Mouse (Mus musculus): ENCODE measurements around the gene Htr2c. TPM values are rescaled to one million over a fixed set of nuclear protein-coding genes. Genes with fewer than 3 reads are reported as not detected.

Htr2c gene
- polyA plus RNA-seq, 1 experiment: not detected

- Histone ChIP-seq H3K79me3 (ENCODE audit: low read depth) (no peaks in the 10 kb centered on the region), H3K79me2 (ENCODE audit: control insufficient read depth, insufficient read depth) (no peaks in the 10 kb centered on the region), H3ac (ENCODE audit: control insufficient read depth, insufficient read length, low read depth) (no peak overlapping the region), H3K36me3 (ENCODE audit: control insufficient read depth, insufficient read depth) (no peaks in the 10 kb centered on the region), H3K27me3 (ENCODE audit: control insufficient read depth, insufficient read depth, insufficient read length) (no peaks in the 10 kb centered on the region), H3K4me3 (ENCODE audit: insufficient read depth, poor library complexity, severe bottlenecking) (no peak overlapping the region)
- no peak for TF ChIP-seq CEBPB (IDR thresholded peaks at IDR 0.05; ENCODE audit: low read depth)
- no peak for TF ChIP-seq CTCF (IDR thresholded peaks at IDR 0.05; ENCODE audit: control insufficient read depth, insufficient read depth, insufficient read length)
Measured at GRCm38 (mm10) chrX:147071622-147072021, 109.3 kb downstream of the Htr2c start.

DNA sequence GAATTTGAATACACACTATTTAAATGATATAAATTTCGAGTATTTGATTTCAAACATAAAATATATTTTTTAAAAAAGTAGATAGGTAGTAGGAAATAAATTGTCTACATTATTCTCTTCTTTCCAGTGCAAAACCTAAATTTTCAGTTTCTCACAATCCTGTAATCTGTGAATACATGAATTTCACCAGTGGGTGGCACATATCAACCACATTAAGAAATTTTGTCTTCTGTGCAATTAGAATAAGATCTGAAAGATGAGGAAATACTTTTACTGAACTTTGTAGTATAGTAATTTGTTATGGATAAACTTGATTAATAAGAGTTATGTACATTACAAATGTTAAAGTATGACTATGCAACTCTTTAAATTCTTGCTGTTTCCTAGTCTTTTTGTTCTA is 156.8 kb downstream of the Htr2c start:
- Histone ChIP-seq H3K36me3 (ENCODE audit: control insufficient read depth, insufficient read depth) (no peaks in the 10 kb centered on the region), H3K4me3 (ENCODE audit: insufficient read depth, poor library complexity, severe bottlenecking) (no peak overlapping the region), H3K79me3 (ENCODE audit: low read depth) (no peaks in the 10 kb centered on the region), H3ac (ENCODE audit: control insufficient read depth, insufficient read length, low read depth) (no peak overlapping the region), H3K79me2 (ENCODE audit: control insufficient read depth, insufficient read depth) (no peaks in the 10 kb centered on the region), H3K27me3 (ENCODE audit: control insufficient read depth, insufficient read depth, insufficient read length) (no peaks in the 10 kb centered on the region)
- no peak for TF ChIP-seq MAX (IDR thresholded peaks at IDR 0.05)
- TF ChIP-seq CEBPB (IDR thresholded peaks at IDR 0.05; ENCODE audit: low read depth): no peak
- no peak for TF ChIP-seq MYOD1 (IDR thresholded peaks at IDR 0.05; ENCODE audit: control insufficient read depth, insufficient read length, low read depth)
- no peak for TF ChIP-seq USF1 (IDR thresholded peaks at IDR 0.05; ENCODE audit: low read depth)
- no peak for TF ChIP-seq MYOG (IDR thresholded peaks at IDR 0.05; ENCODE audit: control insufficient read depth, extremely low read depth, insufficient read length)
- TF ChIP-seq CTCF (IDR thresholded peaks at IDR 0.05; ENCODE audit: control insufficient read depth, insufficient read depth, insufficient read length): no peak
- TF ChIP-seq FOSL1 (IDR thresholded peaks at IDR 0.05; ENCODE audit: insufficient read depth, low read length, poor library complexity, severe bottlenecking): no peak

GRCm38 (mm10) chrX:147215251-147215650 is 252.9 kb downstream of the Htr2c start:
- no peaks in the 10 kb centered on the region for H3K36me3 ChIP-seq (ENCODE audit: control insufficient read depth, insufficient read depth)
- TF ChIP-seq FOSL1 (IDR thresholded peaks at IDR 0.05; ENCODE audit: insufficient read depth, low read length, poor library complexity, severe bottlenecking) (no peak), MYOD1 (IDR thresholded peaks at IDR 0.05; ENCODE audit: control insufficient read depth, insufficient read length, low read depth) (no peak), USF1 (IDR thresholded peaks at IDR 0.05; ENCODE audit: low read depth) (no peak), MAX (IDR thresholded peaks at IDR 0.05) (no peak), MYOG (IDR thresholded peaks at IDR 0.05; ENCODE audit: control insufficient read depth, extremely low read depth, insufficient read length) (no peak), CEBPB (IDR thresholded peaks at IDR 0.05; ENCODE audit: low read depth) (no peak), CTCF (IDR thresholded peaks at IDR 0.05; ENCODE audit: control insufficient read depth, insufficient read depth, insufficient read length) (no peak)
- H3ac ChIP-seq (ENCODE audit: control insufficient read depth, insufficient read length, low read depth): no peak overlapping the region
- no peak overlapping the region for H3K4me3 ChIP-seq (ENCODE audit: insufficient read depth, poor library complexity, severe bottlenecking)
- no peaks in the 10 kb centered on the region for H3K27me3 ChIP-seq (ENCODE audit: control insufficient read depth, insufficient read depth, insufficient read length)
- H3K79me3 ChIP-seq (ENCODE audit: low read depth): no peaks in the 10 kb centered on the region
- H3K79me2 ChIP-seq (ENCODE audit: control insufficient read depth, insufficient read depth): no peaks in the 10 kb centered on the region

DNA sequence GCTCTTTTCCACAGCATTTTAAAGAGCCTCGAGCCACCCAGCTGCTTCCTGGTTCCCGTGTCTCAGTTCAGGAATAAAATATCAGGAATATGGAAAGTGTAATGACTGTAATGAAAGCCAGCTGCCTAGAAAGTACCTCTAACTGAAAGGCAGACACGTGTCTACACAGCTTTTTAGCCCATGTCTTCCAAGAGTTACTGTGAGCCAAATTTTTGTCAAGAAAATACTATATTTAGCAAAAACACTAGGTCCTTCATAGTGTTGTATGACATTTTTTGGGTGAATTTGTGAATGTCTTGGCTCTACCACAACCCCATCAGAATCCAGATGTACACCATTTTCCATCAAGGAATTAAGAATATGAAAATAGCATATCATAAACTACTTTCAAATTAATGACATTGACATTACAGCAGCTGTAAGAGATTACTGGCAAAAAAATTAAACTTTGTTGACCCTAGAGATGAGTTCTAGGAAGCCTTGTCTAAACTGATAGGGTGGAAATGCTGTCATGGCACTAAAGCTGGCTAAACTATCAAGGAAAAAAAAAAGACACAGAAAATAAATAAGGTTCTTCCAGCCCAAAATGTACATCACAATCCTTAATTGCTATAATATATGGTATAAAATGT is 255.2 kb downstream of the Htr2c start:
- Histone ChIP-seq H3K79me2 (ENCODE audit: control insufficient read depth, insufficient read depth) (no peaks in the 10 kb centered on the region), H3K79me3 (ENCODE audit: low read depth) (no peaks in the 10 kb centered on the region), H3K4me3 (ENCODE audit: insufficient read depth, poor library complexity, severe bottlenecking) (no peak overlapping the region), H3K36me3 (ENCODE audit: control insufficient read depth, insufficient read depth) (no peaks in the 10 kb centered on the region), H3ac (ENCODE audit: control insufficient read depth, insufficient read length, low read depth) (no peak overlapping the region), H3K27me3 (ENCODE audit: control insufficient read depth, insufficient read depth, insufficient read length) (no peaks in the 10 kb centered on the region)
- TF ChIP-seq MYOD1 (IDR thresholded peaks at IDR 0.05; ENCODE audit: control insufficient read depth, insufficient read length, low read depth) (no peak), USF1 (IDR thresholded peaks at IDR 0.05; ENCODE audit: low read depth) (no peak), CTCF (IDR thresholded peaks at IDR 0.05; ENCODE audit: control insufficient read depth, insufficient read depth, insufficient read length) (no peak), MAX (IDR thresholded peaks at IDR 0.05) (no peak), CEBPB (IDR thresholded peaks at IDR 0.05; ENCODE audit: low read depth) (no peak), FOSL1 (IDR thresholded peaks at IDR 0.05; ENCODE audit: insufficient read depth, low read length, poor library complexity, severe bottlenecking) (no peak), MYOG (IDR thresholded peaks at IDR 0.05; ENCODE audit: control insufficient read depth, extremely low read depth, insufficient read length) (no peak)

DNA sequence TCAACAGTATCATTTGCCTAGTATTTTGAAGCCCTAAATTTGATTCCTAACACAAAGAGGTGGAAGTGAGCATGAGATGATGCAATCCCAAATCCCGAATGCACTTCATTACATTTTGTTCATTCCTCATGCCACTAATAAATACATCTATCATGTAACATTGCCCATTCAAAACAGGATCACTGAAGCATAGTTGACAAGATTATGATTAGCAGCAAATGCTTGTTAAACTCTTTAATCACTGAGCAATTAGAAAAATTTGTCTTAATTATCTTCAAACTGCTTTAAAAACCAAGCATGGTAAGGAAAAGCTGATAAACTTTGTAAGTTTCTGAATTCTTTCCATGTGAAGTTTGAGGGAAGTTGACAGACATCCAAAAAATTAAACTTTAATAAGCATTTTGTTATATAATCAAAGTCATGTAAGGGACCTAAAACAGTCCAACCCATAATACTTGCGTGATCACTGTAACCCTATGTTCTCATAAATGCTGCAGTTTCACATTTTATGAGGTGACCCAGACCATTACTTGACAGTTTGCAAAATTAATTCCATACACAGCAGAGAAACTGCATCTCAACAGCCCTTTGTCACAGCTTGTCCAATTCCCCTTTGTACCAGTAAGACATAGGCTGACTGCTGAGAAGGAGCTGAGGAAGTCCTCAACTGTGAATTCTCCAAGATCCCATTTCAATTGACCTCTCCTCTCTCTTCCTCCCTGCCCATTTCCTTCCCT is 276.7 kb downstream of the Htr2c start:
- Histone ChIP-seq H3K4me3 (ENCODE audit: insufficient read depth, poor library complexity, severe bottlenecking) (no peak overlapping the region), H3K79me2 (ENCODE audit: control insufficient read depth, insufficient read depth) (no peaks in the 10 kb centered on the region), H3K27me3 (ENCODE audit: control insufficient read depth, insufficient read depth, insufficient read length) (no peaks in the 10 kb centered on the region), H3K79me3 (ENCODE audit: low read depth) (no peaks in the 10 kb centered on the region), H3ac (ENCODE audit: control insufficient read depth, insufficient read length, low read depth) (no peak overlapping the region), H3K36me3 (ENCODE audit: control insufficient read depth, insufficient read depth) (no peaks in the 10 kb centered on the region)
- TF ChIP-seq MYOD1 (IDR thresholded peaks at IDR 0.05; ENCODE audit: control insufficient read depth, insufficient read length, low read depth): no peak
- TF ChIP-seq CTCF (IDR thresholded peaks at IDR 0.05; ENCODE audit: control insufficient read depth, insufficient read depth, insufficient read length): no peak
- TF ChIP-seq MAX (IDR thresholded peaks at IDR 0.05): no peak
- peak; percentile 45 for TF ChIP-seq CEBPB (IDR thresholded peaks at IDR 0.05; ENCODE audit: low read depth)

Small RNAs within 50 kb of the gene (microRNA-seq; reads per million reads assigned to microRNA genes)
- gene Gm22650 (ENCODE audit: borderline microRNAs expressed) (not detected), gene Gm24627 (ENCODE audit: borderline microRNAs expressed) (not detected), gene Mir1264 (ENCODE audit: borderline microRNAs expressed) (not detected), gene Mir1298 (ENCODE audit: borderline microRNAs expressed) (0.12 reads per million), gene Mir1912 (ENCODE audit: borderline microRNAs expressed) (not detected), gene Mir448 (ENCODE audit: borderline microRNAs expressed) (not detected), gene Mir764 (ENCODE audit: borderline microRNAs expressed) (not detected)
